Mouse (Mus musculus): ENCODE results near the gene Wt1.

Wt1 gene

DNA sequence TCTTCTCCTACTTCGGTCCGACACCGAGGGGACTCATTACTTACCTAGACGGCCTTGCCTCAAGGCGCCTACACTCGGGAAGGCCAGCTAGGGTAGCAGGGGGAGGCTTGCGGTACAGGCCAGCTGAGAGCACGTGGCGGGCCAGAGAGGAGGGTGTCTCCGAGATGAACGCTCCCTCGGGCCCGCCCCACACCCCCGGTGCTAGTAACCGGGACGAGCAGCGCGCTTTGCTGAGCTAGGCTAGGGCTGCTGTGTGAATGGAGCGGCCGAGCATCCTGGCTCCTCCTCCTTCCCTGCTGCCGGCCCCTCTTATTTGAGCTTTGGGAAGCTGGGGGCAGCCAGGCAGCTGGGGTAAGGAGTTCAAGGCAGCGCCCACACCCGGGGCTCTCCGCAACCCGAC lies at the start of gene Wt1:
Wt1 (plus strand) TSS at position 251 of the 400 bp plus-strand sequence.
- DNase-seq (ENCODE audit: low read depth, low spot score): no peak

DNA sequence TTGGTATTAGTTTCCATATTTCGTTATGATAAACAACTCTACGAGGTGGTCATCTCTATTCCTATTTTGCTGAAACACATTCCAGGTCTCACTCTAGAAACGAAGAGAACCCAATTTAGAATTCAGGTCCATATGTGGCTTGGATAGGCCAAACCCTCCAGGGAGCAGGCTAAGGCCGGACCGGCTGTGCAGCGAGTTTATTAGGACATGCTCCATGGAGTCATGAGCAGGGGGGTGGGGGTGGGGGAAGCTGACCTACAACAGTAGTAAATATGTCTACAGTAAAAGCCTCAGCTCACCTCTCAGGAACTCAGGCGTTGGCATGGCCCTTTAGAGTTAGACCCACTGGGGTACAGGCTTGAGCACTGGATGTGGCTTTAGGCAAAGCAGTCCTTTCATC lies 49.2 kb upstream of the Wt1 start:
- DNase-seq (ENCODE audit: low read depth, low spot score): no peak

DNA sequence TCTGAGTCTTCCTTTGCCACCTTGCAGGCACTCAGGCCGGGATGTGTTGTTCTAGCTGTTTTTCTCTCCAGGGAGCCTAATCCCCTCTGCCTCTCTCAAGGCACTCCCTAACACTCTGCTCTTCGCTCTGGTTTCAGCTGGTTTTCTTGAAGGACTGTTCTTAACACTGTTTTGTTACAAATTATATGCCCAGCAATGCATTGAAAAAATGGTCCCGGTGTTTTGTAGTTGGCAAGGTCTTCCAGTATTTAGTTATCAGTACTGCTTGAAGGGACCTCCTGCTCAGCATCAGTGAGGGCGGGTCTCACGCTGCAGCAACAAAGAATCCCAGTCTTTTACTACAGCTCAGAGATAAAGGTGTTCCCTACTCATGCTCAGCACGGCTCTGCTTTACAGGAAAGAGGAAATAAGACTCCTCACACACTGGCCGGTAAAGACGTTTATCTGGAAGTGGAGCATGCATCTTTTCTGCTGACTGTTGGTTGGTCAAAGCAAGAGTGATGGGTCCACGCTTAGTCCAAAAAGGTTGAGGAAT lies 44.0 kb upstream of the Wt1 start:
- DNase-seq (ENCODE audit: low read depth, low spot score): no peak

DNA sequence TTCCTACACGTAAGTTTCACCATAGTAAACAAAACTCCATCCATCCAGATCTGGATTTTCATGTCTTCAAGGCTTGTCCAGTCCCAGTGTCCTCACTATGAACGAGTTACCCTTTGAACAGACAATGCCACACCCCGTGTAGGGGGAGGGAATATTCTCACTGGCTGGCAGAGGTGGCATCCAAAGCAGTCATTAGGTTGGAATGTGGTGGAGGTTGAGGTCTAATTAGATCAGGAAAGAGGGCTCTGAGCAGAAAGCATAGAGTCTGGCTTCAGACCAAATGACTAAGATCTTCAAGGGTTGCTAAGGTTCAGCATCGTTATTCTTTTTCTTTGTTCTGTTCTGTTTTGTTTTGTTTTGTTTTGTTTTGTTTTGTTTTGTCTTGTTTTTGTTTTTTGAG lies 42.3 kb upstream of the Wt1 start:
- no peak for DNase-seq (ENCODE audit: low read depth, low spot score)

DNA sequence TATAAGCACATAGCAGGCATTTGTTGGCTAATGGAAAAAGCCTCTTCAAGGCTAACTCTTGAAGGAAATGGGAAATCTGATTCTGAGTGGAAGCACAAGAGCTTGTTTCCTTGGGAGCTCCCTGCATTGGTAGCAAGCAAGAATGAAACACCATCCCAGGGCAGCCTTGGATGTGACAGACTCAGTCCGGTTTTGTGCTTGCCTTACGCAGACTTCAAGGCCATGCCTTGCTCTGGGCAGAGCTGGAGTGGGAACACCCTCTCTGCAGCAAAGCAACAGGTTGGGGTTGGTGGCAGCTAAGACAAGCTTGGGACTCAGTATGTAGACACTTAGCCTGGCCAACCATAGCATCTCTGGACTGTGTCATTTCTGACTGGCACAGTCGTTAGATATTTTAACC lies 40.2 kb upstream of the Wt1 start:
- no peak for DNase-seq (ENCODE audit: low read depth, low spot score)

DNA sequence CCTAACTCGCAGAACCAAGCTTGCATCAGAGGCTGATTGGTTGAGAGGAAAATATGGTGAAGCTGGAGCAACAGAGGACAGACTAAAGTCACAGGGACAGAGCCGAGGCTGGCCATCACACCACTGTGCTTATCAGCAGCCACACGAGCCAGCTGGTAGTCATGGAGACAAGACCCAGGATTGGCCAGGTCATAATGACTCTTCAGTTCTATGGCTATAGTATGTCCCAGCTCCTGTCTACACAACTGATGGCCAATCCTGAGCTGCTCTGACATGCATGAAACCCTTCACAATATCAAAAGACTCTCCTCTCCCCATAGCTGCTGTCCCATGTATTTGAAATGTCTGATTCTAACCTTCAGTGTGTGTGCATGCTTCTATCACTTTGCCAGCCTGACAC lies 38.3 kb upstream of the Wt1 start:
- no peak for DNase-seq (ENCODE audit: low read depth, low spot score)

DNA sequence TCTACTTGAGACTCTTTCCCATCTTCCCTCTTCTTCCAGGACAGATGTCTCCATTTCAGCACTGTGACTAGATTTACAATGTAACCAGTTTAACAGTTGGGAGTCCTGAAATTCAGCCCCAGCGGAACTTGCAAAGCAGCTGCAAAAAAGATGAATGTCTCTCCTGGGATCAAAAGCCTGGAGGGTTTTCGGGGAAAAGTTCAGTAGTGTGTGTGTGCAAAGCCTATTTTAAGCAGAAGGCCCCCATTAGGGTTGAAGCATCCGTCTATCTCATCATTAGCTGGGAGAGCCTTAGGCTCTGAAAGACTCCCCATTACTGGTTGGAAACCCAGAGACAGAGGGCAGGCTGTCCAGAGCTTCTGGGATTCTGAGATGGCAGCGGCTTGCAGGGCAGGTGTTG lies 37.2 kb upstream of the Wt1 start:
- DNase-seq (ENCODE audit: low read depth, low spot score): peak; percentile 11

DNA sequence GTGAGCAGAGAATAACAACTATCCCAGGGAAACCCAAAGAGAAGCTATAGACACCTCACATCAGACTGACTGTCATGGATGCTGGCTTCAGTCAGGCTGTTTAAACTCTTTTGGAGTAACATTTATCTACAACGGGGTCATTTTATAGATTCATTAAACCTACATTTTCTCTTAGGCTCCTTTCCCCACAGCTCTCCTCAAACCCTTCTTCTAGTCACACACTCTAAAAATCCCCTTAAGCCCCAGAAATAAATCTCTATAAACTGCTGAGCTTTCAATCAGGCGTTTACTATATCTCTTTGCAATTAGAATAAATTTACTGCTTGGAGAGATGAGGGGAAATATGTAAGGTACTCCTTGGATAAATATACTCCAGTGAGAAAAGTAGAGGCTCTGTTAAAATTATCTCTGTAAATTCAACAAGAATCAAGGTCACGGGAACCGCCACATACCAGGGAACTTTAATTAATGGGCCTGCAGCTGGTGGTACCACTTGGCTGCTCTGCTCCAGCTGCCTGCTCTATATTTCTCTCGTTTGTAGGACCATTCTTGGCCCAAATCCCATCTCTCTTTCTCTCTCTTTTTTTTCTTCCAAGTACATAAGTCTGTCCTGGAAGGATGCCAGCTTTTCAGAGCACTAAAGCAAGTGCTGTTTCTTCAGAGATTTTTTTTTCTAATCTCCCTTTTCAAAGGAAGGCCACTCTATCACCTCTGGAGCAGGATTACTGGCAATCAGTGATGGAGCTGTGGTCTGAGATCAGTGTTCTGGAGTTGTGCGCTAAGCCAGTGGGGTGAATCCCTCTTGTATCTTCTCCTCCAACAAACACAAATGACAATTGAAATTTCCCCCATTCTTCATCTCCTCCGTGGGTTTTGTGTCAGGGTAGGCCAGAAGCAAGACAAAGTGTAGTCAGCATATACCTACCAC lies 36.5 kb upstream of the Wt1 start:
- DNase-seq (ENCODE audit: low read depth, low spot score): peak; percentile 4

DNA sequence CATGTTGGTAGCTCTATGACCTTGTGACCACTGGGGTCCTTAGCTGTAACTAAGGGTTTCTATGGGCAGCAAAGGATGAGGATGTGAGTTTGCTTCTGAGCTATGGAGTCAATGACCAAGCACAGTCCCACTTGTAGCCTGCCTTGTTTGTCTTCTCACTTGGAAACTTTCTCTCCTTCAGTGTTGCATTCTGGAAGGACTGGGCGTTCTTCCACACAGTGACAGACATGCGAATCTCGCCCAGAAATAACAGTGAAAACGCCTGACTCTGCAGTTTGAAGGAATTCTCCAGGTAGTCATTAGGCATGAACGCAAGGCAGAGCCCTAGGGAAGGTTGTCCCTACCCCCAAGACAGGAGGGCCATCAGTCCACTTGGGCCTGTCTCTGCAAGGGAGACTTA lies 35.3 kb upstream of the Wt1 start:
- DNase-seq (ENCODE audit: low read depth, low spot score): peak; percentile 43

DNA sequence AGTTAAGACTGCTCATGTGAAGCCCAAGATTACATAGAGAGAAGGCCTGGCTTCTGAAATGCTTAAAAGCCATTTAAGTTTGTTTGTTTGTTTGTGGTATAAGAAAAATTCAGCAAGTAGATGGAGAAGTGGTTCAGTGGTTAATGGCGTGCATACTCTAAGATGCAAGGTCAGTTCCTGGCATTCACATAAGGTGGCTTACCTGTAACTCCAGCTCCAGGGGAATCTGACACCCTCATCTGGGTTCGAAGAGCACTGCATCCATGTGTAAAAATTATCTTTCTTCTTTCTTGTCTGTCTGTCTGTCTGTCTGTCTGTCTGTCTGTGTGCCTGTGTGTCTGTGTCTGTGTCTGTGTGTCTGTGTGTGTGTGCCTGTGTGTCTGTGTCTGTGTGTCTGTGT lies 34.6 kb upstream of the Wt1 start, which contains the start of gene Gm11060:
Gm11060 (plus strand) TSS at position 301 of the 400 bp plus-strand sequence.
- no peak for DNase-seq (ENCODE audit: low read depth, low spot score)

DNA sequence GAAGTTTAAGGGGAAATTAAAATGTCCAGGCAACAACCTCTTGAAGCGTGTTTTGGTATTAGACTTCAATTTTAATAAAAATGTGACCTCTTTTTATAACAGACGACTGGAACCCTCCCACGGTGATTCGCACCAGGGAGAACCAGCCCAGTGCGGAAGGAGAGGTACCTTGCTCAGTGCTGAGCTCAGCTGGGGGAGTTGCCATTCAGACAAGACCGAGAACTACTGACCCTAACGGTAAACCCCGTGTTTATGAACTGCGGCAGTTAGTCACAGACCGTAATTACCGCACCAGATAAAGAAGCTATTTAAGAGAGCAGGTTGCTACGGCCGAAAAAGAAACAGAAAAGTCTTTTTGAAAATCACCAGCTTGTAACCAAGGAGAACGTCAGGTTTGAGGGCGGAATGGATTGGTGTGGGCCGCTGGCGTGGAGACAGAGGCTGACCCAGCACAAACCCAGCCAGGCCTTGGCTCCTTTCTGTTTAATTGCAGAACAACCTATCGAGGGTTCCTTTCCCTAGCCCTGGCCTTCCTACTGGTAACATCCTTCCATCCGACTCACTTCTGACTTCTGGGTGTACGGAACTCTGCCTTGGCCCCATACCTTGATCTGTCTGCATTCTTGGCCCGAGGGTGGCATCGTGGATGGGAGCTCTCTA lies 28.9 kb upstream of the Wt1 start:
- no peak for DNase-seq (ENCODE audit: low read depth, low spot score)

DNA sequence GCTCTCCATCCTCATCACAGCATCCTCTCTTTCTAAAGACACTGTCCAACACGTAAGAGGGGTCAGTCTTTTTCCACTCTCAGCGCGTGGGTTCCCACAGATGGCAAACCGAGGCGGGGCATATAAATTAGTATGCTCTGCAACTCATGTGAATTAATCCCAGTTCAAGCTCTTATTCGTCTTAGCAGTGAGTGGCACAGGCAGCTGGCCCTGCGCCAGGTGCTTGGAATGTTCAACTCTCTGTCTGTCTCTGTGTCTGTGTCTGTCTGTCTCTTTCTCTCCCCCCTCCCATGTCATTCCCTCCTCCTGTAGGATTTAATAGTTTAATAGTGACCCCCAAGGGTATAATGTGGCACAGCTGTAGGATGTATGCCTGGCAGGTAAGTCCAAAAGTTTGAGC lies 26.9 kb upstream of the Wt1 start:
- DNase-seq (ENCODE audit: low read depth, low spot score): no peak

DNA sequence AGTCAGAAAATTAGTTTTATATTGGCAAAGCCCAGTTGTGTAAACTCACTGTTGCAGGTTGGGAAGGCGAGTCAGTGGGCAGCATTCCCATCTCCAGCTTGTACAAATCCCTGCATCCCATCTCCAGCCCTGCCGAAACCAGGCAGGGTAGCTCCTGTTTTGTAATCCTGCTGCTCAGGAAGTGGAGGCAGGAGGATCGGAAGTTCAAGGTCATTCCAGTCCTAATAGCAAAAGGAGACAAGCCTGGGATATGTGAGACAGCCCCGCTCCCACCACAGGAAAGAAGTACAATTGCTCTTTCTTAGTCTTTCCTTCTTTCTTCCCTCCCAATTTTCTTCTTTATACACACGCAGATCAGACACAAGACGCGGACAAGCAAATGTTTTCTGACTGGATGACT lies 25.8 kb upstream of the Wt1 start:
- no peak for DNase-seq (ENCODE audit: low read depth, low spot score)

DNA sequence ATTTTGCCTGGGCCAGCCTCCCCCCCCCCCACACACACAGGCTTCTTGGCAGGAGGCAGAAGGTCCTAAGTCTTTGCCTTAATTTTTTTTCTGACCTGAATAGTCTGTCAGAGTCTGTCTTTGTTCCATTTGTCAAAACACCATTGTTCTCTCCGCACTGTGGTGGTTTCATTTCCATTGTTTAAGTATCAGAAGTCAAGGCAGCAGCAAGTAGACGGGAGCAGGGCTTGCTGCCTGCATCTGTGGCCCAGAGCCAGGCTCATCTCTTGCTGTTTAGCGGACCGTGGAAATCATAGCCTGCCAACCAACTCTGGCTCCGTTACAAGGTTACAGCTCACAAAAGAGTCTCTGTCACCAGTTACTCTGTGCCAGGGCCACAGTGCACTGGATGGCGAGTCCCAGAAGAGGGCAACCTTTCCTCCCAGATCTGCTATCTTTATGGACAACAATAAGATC lies 17.6 kb upstream of the Wt1 start:
- peak; percentile 21 for DNase-seq (ENCODE audit: low read depth, low spot score)

DNA sequence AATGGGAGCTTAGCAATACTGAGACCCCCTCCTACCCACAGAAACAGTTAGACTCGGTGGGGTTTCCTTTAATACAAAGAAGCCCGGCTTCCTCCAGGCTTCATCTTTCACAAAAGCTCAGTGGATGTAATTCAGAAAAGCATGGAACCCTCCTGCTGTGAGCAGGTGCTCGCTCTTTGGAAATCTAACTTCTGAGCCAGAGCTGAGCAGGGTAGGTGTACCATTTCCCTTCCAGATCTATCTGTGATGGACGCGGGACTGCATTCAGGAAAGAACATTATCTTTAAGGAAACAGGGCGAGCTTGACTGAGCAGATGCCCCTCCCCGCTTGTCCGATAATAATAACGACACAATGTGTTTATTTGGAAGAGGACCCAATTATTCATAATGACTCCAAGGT lies 12.3 kb upstream of the Wt1 start:
- DNase-seq (ENCODE audit: low read depth, low spot score): no peak

DNA sequence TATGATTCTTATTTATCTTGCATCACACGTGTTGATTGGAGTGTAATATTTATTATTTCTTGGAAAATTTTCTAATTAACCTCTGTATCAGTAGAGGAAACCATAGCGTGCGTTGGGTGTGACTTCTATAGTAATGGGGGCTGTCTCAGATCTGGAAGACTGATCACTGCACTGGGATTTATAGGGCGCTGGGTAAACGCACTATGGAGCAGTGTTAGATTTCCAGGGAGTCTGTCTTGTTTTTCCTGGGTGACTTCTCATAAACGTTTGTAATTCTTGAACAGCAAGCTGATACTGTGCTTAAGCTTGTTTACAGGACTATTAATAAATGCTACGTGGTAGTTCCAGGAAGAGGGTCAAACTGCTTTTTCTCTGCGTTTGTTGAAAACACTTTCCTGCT lies 8.7 kb upstream of the Wt1 start:
- no peak for DNase-seq (ENCODE audit: low read depth, low spot score)

DNA sequence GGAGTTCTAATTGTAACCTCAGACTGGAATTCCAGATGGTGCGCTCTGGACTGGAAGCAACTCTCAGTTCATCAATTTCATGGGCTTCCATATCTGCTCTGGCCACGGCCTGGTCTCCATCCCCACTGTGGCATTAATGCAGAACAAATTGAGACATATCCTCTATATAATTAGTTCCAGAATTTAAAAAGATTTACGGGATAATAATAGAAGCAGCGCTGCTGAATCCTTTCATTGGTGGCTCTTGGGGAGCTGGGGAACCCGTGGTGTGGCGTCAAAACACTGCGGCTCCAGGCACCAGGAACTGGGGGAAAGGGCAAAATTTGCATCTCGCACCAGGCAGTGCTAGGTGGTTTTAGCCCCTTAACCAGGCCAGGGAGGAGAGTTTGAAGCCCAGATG lies 4.1 kb upstream of the Wt1 start:
- no peak for DNase-seq (ENCODE audit: low read depth, low spot score)

DNA sequence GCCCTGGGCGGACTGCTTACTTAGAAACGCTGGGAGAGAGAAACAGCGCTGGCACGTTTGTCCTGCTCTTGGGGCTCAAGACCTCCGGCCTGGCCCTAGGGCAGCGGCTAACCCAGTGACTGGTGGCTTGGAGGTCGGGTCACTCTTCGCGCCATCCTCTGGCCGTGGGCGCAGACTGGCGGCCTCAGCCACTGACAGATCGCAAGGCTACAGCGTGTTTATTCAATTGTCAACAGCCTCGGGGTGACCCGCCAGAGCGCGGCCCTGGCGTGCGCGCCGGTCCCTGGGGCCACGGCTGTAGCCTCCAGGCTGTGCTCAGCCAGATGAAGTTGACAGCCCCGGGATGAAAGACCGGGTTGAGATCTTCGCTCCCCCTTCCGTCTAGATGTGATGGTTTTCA lies 3.4 kb upstream of the Wt1 start:
- no peak for DNase-seq (ENCODE audit: low read depth, low spot score)

DNA sequence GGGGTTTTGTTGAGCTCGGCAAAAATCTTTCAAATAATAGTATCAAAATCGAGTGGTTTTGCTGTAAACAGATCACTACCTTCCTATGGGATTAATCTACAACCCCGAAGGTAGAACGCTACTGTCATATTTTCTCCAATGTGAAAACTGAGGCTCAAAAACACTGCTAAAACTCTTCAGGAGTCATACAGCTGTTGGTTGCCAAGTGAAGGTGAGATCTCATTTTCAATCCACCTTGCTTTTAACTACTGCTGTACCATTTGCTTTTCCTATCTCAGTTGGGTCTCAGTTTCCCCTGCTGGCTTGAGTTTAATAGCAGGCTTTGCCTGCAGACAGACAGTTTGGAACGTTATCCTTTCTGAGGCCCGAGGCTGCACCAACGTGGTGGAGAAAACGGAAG lies 2.9 kb upstream of the Wt1 start:
- DNase-seq (ENCODE audit: low read depth, low spot score): no peak

DNA sequence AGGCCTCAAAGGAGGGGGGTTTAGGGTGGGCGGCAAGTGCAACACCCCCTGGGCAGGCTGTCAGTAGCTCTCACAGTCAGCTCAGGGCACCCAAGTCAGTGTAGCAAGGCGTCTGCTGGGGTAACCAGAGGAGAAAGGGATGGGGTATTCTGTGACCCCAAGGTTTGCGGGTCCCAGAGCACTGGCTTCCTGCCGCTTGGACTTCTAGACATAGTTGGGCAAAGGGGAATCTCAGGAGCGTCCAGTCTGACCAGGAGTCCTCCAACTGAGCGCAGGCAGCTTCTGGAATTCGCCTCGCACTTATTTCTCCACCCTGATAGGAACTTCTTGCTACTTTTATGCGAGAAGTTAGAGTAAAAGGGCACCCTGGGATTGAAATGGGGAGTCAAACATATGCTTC lies 2.4 kb upstream of the Wt1 start:
- DNase-seq (ENCODE audit: low read depth, low spot score): no peak

DNA sequence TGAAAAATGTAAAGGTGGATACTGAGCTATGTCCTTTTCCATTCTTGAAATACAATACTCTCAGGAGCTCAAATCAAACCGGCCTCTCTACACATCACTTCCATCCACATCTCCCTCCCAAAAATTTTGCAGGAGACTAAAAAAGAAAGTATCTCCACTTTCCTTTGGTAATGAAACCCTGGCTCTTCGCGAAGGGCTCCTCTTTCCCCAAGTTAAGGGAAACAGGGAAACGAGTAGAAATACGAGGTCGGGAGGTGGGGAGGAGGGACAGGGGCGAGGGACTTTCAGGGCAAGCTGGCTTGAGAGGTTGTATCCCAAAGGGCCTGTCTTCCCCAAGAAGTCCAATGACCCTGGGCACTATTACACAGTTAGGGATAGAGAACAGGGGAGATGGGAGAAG lies 1.9 kb upstream of the Wt1 start:
- DNase-seq (ENCODE audit: low read depth, low spot score): no peak

DNA sequence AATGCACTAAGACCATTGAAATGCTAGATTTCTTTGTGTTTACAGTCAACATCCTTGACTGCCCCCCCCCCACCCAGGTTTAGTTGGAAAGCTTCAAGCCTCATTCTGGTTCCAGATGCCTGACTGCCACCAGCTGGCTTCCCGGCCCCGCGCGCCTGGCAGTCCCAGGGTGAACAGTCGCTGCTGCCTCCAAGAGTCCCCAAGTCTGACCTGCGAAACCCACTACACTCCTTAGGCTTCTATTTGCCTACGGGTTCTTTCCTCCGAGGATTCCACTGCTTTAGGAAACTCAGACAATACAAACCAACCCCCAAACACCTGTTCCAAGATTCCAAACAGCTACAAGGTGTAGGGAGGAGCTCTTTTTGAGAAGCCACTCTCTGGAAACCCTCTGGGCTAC lies 1.1 kb upstream of the Wt1 start:
- no peak for DNase-seq (ENCODE audit: low read depth, low spot score)

DNA sequence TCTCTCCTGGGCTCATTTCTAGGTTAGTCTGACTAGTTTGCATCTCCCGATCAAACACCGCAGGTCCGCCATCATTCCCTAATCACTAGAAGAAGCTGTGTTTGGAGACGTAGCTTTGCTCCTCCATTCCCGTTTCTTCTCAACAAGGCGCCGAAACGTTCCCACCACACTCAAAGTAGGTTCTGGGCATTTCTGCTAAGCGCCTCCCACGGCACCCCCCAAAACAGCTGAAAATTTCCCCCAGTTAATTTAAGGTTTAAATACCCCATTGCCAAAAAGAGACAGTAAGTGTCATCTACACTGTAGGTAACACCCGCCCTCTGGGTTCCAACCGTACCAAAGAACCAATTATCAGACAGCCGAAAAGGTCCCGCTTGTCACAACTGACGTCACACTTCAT lies 688 bp upstream of the Wt1 start:
- DNase-seq (ENCODE audit: low read depth, low spot score): no peak

Data from skeletal muscle tissue, adult 2 months (tissue).